Mouse (Mus musculus) intestine, embryonic 14.5 days (tissue): ENCODE measurements at regions not wholly inside any gene's neighbourhood (a gene's known extent, or its start where the extent isn't known, plus 50 kb on each side); places are given as distances from the start of the nearest gene placed in this dataset.

Source experiments
- ATAC-seq: fragments of 200-750 bp; cut with Nextera tagmentation; replicated peaks from 2 replicates; pipeline ENCODE4 v1.8.0; 2017; ENCODE audit warnings: low read depth, moderate number of reproducible peaks, moderate TSS enrichment, moderate library complexity; ENCODE audit not compliant: low FRiP score, low TSS enrichment
- DNase-seq: peaks from one replicate; pipeline ENCODE4 v3.0.0-alpha.2; 2018; ENCODE audit warnings: low spot score
- H3K27ac ChIP-seq: fragments of 300-500 bp; sonication (generic); 2 replicates; pipeline ENCODE4 v1.5.1; 2014; ENCODE audit warnings: low read depth, mild to moderate bottlenecking, control low read depth
- H3K27me3 ChIP-seq: fragments of 300-500 bp; sonication (generic); replicated peaks from 2 replicates; pipeline ENCODE4 v1.6.1; 2014; ENCODE audit warnings: low read length, control low read depth; ENCODE audit not compliant: control insufficient read depth, insufficient read depth
- H3K36me3 ChIP-seq: fragments of 300-500 bp; sonication (generic); 2 replicates; pipeline ENCODE4 v1.6.1; 2014; ENCODE audit warnings: low read length, control low read depth; ENCODE audit not compliant: control insufficient read depth, insufficient read depth
- H3K4me1 ChIP-seq: fragments of 300-500 bp; sonication (generic); replicated peaks from 2 replicates; pipeline ENCODE4 v1.6.1; 2014; ENCODE audit warnings: low read length, control low read depth, mixed read lengths; ENCODE audit not compliant: control insufficient read depth, insufficient read depth
- H3K4me2 ChIP-seq: fragments of 300-500 bp; sonication (generic); 2 replicates; pipeline ENCODE4 v1.6.1; 2014; ENCODE audit warnings: low read length
- H3K4me3 ChIP-seq: fragments of 300-500 bp; sonication (generic); 2 replicates; pipeline ENCODE4 v1.5.1; 2014; ENCODE audit warnings: low read depth, low read length, control low read depth, mixed read lengths
- H3K9ac ChIP-seq: fragments of 300-500 bp; sonication (generic); 2 replicates; pipeline ENCODE4 v1.6.1; 2014; ENCODE audit warnings: mild to moderate bottlenecking, low read length
- H3K9me3 ChIP-seq: fragments of 300-500 bp; sonication (generic); 2 replicates; pipeline ENCODE4 v1.6.1; 2016; ENCODE audit warnings: low read length, control low read depth; ENCODE audit not compliant: control insufficient read depth
- WGBS: fragments of 180-500 bp; shearing (Covaris S2); extraction: QIAGEN DNeasy Blood & Tissue Kit; methylation state at CpG from one replicate; pipeline ENCODE4 v1.1.7; 2014; 5-methylcytosine and 5-hydroxymethylcytosine counted together

GRCm38 (mm10) chr11:79806911-79807466 is 155.2 kb downstream of the Utp6 start:
- 15% methylated on average over 17 of the region's 17 CpGs for WGBS
- Histone ChIP-seq H3K4me1 (peaks cover 43% of the 10 kb centered on the region), H3K9me3 (no peaks in the 10 kb centered on the region), H3K27me3 (no peaks in the 10 kb centered on the region), H3K4me2 (peak overlapping the region; percentile 22; the same call in 1 of the 2 replicates), H3K4me3 (peak overlapping the region; percentile 2; the same call in 1 of the 2 replicates), H3K27ac (peak overlapping the region; percentile 79), H3K9ac (no peak overlapping the region), H3K36me3 (no peaks in the 10 kb centered on the region)
- peak; percentile 76 for DNase-seq
- ATAC-seq: peak; percentile 38; the same call in 1 of the 2 replicates

DNA sequence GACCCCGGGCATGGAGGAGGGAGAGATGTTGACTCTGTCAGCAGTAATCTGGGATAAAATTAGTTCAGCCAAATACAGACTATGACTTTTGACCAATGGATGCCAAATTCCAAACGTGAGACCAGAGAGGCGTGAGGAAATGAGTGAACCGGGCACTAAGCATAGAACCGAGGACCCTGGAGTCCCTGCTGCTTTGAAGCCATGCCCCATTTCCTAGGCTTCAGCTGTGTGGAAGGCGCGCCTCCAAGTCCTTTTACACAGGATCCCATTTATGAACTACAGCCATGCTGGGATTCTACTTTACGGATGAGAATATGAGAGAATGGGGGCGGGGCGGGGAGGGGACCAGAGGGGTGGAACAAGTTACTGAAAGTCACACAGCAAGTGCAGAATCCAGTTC is 155.8 kb downstream of the Utp6 start:
- DNase-seq (peak; percentile 67), ATAC-seq (0 out of 2 replicates have a peak, but pooled peaks have one; percentile 13)
- WGBS: 50% methylated on average over 10 of the region's 10 CpGs
- H3K36me3 ChIP-seq: no peaks in the 10 kb centered on the region
- H3K9me3 ChIP-seq: no peaks in the 10 kb centered on the region
- peak overlapping the region; percentile 22; the same call in 1 of the 2 replicates for H3K4me2 ChIP-seq
- H3K4me1 ChIP-seq: peaks cover 45% of the 10 kb centered on the region
- H3K27ac ChIP-seq: peak overlapping the region; percentile 79
- no peak overlapping the region for H3K4me3 ChIP-seq
- no peaks in the 10 kb centered on the region for H3K27me3 ChIP-seq
- H3K9ac ChIP-seq: no peak overlapping the region

DNA sequence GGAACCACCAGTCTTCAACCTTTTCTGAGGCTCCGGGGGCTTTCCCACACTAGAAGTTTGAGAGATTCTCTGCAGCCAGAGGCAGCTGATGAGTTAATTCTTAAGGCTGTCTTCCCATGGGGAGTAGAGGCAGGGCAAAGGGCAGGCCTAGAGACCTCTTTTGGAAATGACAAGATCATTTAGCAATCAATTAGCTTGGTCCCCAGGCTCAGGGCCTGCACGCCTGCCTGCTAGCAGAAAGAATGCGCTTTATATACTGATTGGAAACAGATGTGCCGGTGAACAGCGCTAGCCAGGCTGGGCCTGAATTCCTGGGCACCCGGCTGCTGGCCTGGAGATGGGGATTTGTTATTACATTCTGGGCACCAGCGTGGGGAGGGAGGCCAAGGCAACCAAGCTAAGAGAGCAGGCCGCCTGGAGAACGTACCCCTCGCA is 156.2 kb downstream of the Utp6 start:
- no peaks in the 10 kb centered on the region for H3K9me3 ChIP-seq
- ATAC-seq: peak; percentile 47; the same call in 1 of the 2 replicates
- peak; percentile 56 for DNase-seq
- no peaks in the 10 kb centered on the region for H3K27me3 ChIP-seq
- no peaks in the 10 kb centered on the region for H3K36me3 ChIP-seq
- H3K4me3 ChIP-seq: no peak overlapping the region
- H3K4me2 ChIP-seq: no peak overlapping the region
- 27% methylated on average over 10 of the region's 10 CpGs for WGBS
- H3K9ac ChIP-seq: peak overlapping the region; percentile 16; the same call in 1 of the 2 replicates
- peaks cover 45% of the 10 kb centered on the region for H3K4me1 ChIP-seq
- peak overlapping the region; percentile 79 for H3K27ac ChIP-seq

DNA sequence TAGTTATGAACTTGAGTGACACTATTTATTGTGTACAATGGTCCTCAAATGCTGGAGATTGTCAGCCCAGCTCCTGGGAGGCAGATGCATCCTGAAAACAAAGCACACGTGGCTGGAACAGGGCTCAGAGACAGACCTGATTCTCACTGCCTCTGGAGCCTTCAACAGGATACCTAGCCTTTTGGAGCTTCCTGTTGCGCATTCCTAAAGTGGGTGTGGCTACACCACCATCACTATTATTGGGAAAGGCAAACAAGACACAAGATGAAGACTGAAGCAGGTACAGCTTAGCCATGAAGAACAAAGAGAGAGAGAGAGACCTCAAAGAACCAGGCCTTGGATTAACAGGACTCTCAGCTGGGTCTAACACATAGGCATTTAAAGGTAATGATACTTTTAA is 158.2 kb downstream of the Utp6 start:
- no peak overlapping the region for H3K4me2 ChIP-seq
- no peaks in the 10 kb centered on the region for H3K27me3 ChIP-seq
- 66% methylated on average over 2 of the region's 2 CpGs for WGBS
- no peak overlapping the region for H3K9ac ChIP-seq
- H3K4me3 ChIP-seq: no peak overlapping the region
- no peaks in the 10 kb centered on the region for H3K9me3 ChIP-seq
- no peak overlapping the region; the same call in 1 of the 2 replicates for H3K27ac ChIP-seq
- DNase-seq (no peak), ATAC-seq (no peak)
- no peaks in the 10 kb centered on the region for H3K36me3 ChIP-seq
- H3K4me1 ChIP-seq: peaks cover 45% of the 10 kb centered on the region

- Histone ChIP-seq H3K4me1 (peaks cover 45% of the 10 kb centered on the region), H3K4me3 (no peak overlapping the region), H3K9ac (no peak overlapping the region), H3K36me3 (no peaks in the 10 kb centered on the region), H3K27me3 (no peaks in the 10 kb centered on the region), H3K4me2 (no peak overlapping the region), H3K27ac (peak overlapping the region; percentile 58), H3K9me3 (no peaks in the 10 kb centered on the region)
- ATAC-seq (peak; percentile 73), DNase-seq (peak; percentile 82)
- 27% methylated on average over 5 of the region's 5 CpGs for WGBS
These were observed 159.2 kb downstream of the Utp6 start for GRCm38 (mm10) chr11:79803006-79803405.

DNA sequence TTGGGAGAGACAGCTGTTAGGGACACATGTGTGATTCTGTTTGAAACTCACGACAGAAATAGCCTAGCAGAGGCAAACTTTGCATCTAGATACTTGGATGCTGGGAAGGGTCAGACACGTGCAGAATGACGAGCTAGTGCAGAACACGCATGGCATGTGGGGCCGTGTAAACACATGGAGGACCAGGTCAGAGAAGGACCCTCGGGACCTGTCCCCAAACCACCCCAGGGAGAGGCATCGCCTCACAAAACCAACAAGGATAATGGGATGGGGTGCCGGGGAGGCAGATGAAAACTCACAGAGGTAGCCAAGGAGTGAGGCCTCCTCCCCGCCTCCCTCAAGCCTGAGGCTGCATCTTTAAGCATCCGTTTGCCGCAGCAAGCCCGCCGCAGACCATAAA is 159.6 kb downstream of the Utp6 start:
- no peak overlapping the region for H3K9ac ChIP-seq

DNA sequence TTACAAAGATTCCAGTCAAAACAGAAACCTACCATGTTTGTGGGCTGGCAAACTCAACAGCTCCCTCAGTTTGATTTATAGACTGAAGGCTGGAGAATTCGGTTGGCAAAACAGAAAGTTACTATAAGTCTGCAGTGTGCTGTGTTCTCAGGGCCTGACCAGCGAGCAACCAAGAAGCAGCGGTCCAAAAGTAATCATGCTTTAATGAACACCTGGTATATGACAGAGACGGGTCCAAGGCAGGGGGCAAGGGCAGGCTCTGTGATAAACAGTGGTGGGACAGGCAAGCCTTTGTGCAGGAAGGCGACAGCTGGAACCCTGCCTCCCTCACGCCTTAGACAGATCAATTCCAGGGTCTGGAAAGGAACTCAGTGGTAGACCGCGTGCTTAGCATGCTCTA is 161.9 kb downstream of the Utp6 start:
- Histone ChIP-seq H3K27ac (no peak overlapping the region), H3K4me3 (no peak overlapping the region), H3K9me3 (no peaks in the 10 kb centered on the region), H3K4me2 (no peak overlapping the region), H3K36me3 (no peaks in the 10 kb centered on the region), H3K4me1 (peaks cover 19% of the 10 kb centered on the region), H3K9ac (no peak overlapping the region), H3K27me3 (no peaks in the 10 kb centered on the region)
- DNase-seq: no peak
- no peak for ATAC-seq
- WGBS: 39% methylated on average over 8 of the region's 8 CpGs

More for the DNA sequence above, 159.6 kb downstream of the Utp6 start:
- Histone ChIP-seq H3K36me3 (no peaks in the 10 kb centered on the region), H3K4me3 (no peak overlapping the region), H3K4me2 (no peak overlapping the region), H3K9me3 (no peaks in the 10 kb centered on the region), H3K27me3 (no peaks in the 10 kb centered on the region), H3K27ac (peak overlapping the region; percentile 58), H3K4me1 (peaks cover 42% of the 10 kb centered on the region)
- WGBS: 33% methylated on average over 13 of the region's 13 CpGs
- DNase-seq (peak; percentile 63), ATAC-seq (0 out of 2 replicates have a peak, but pooled peaks have one; percentile 18)

- Histone ChIP-seq H3K27ac (no peak overlapping the region), H3K9ac (no peak overlapping the region), H3K4me3 (no peak overlapping the region), H3K4me1 (peaks cover 32% of the 10 kb centered on the region), H3K27me3 (no peaks in the 10 kb centered on the region), H3K36me3 (no peaks in the 10 kb centered on the region), H3K4me2 (no peak overlapping the region), H3K9me3 (no peaks in the 10 kb centered on the region)
- WGBS: 77% methylated on average over 3 of the region's 3 CpGs
- ATAC-seq (no peak), DNase-seq (no peak)
These were observed 173.9 kb downstream of the Utp6 start for GRCm38 (mm10) chr11:79788251-79788741.

GRCm38 (mm10) chr11:79787766-79788165 is 174.4 kb downstream of the Utp6 start:
- ATAC-seq (no peak), DNase-seq (no peak)
- WGBS: 69% methylated on average over 1 of the region's 1 CpGs
- H3K9ac ChIP-seq: no peak overlapping the region
- H3K9me3 ChIP-seq: no peaks in the 10 kb centered on the region
- H3K36me3 ChIP-seq: no peaks in the 10 kb centered on the region
- no peaks in the 10 kb centered on the region for H3K27me3 ChIP-seq
- H3K4me3 ChIP-seq: no peak overlapping the region
- H3K4me1 ChIP-seq: peaks cover 32% of the 10 kb centered on the region
- H3K4me2 ChIP-seq: no peak overlapping the region
- no peak overlapping the region for H3K27ac ChIP-seq
